In genomic region chr19:46504822-46505417, GRCm38 (mm10) we compare ENCODE assay signal across 8 mouse cellular contexts. TPM values are rescaled to one million over a fixed set of nuclear protein-coding genes. Genes with fewer than 3 reads are reported as not detected.
DNase-seq lines count a peak whose midpoint lies in the region; ATAC-seq and TF ChIP-seq lines count a peak whose summit lies in the region.

No protein-coding gene starts in this region.

- whole genome bisulfite sequencing in hindbrain, embryonic 10.5 days, result 59% methylated on average over 9 of the region's 9 CpGs
- WGBS in lung, postnatal 0 days, result 30% methylated on average over 9 of the region's 9 CpGs

- peaks cover 90% of the 10 kb centered on the region for H3K4me1 ChIP-seq in erythroblast, embryonic 14.5 days (ENCODE audit: control insufficient read depth)
- peaks cover 74% of the 10 kb centered on the region for H3K4me1 ChIP-seq in G1E (ENCODE audit: insufficient read depth, low read depth, low read length)
- peaks cover 75% of the 10 kb centered on the region for H3K4me1 ChIP-seq in hindbrain, embryonic 10.5 days (replicated peaks)
- H3K4me1 ChIP-seq in lung, postnatal 0 days (ENCODE audit: insufficient read depth, low read depth, low read length), result peaks cover 37% of the 10 kb centered on the region

- no peaks in the 10 kb centered on the region for H3K27me3 ChIP-seq in erythroblast, embryonic 14.5 days (ENCODE audit: control insufficient read depth)
- no peaks in the 10 kb centered on the region for H3K27me3 ChIP-seq in G1E (ENCODE audit: insufficient read depth, low read length)
- no peaks in the 10 kb centered on the region for H3K27me3 ChIP-seq in hindbrain, embryonic 10.5 days (ENCODE audit: insufficient read depth, poor library complexity, severe bottlenecking)
- no peaks in the 10 kb centered on the region for H3K27me3 ChIP-seq in lung, postnatal 0 days (replicated peaks; ENCODE audit: insufficient read depth, low read length)

- peak overlapping the region; percentile 81 for H3K4me3 ChIP-seq in erythroblast, embryonic 14.5 days (replicated peaks)
- peak overlapping the region; percentile 94 for H3K4me3 ChIP-seq in G1E (ENCODE audit: low read depth, low read length)
- H3K4me3 ChIP-seq in hindbrain, embryonic 10.5 days, result peak overlapping the region; percentile 99
- H3K4me3 ChIP-seq in lung, postnatal 0 days (ENCODE audit: low read depth, low read length), result peak overlapping the region; percentile 93

- no peak for TF ChIP-seq CTCF in G1E (IDR thresholded peaks at IDR 0.05; ENCODE audit: low read depth, low read length)
- TF ChIP-seq CTCF in lung, postnatal 0 days (IDR thresholded peaks at IDR 0.05), result no peak

- TF ChIP-seq EP300 in lung, postnatal 0 days (IDR thresholded peaks at IDR 0.05), result no peak

- ATAC-seq in erythroblast, adult 5-6 weeks (replicated peaks; ENCODE audit: low FRiP score, poor library complexity, severe bottlenecking), result no peak
- ATAC-seq in G1E (ENCODE audit: extremely low read depth, insufficient number of reproducible peaks, low FRiP score, poor library complexity, severe bottlenecking), result no peak
- ATAC-seq in lung, postnatal 0 days, result no peak
- ATAC-seq in erythroid progenitor cell, adult 5-6 weeks (replicated peaks; ENCODE audit: low FRiP score, poor library complexity, severe bottlenecking), result no peak

- H3K36me3 ChIP-seq in erythroblast, embryonic 14.5 days (ENCODE audit: control insufficient read depth), result peaks cover 49% of the 10 kb centered on the region
- H3K36me3 ChIP-seq in G1E (replicated peaks), result peaks cover 62% of the 10 kb centered on the region
- H3K36me3 ChIP-seq in hindbrain, embryonic 10.5 days, result peaks cover 64% of the 10 kb centered on the region
- peaks cover 7% of the 10 kb centered on the region; the same call in 1 of the 2 replicates for H3K36me3 ChIP-seq in lung, postnatal 0 days (ENCODE audit: insufficient read depth, low read length)

- H3K27ac ChIP-seq in hindbrain, embryonic 10.5 days, result peak overlapping the region; percentile 98
- peak overlapping the region; percentile 100 for H3K27ac ChIP-seq in lung, postnatal 0 days (ENCODE audit: low read length)

- DNase-seq in G1E (ENCODE audit: low spot score), result no peak
- no peak for DNase-seq in hindbrain, embryonic 10.5 days (ENCODE audit: low spot score)
- peak; percentile 81 for DNase-seq in lung, postnatal 0 days (ENCODE audit: low spot score)
- no peak for DNase-seq in ovary, adult 18-20 months (ENCODE audit: low spot score)
- DNase-seq in right cerebral cortex, postnatal 4 days, result no peak

- H3K9me3 ChIP-seq in erythroblast, embryonic 14.5 days (ENCODE audit: control insufficient read depth, low read length), result no peaks in the 10 kb centered on the region
- no peaks in the 10 kb centered on the region for H3K9me3 ChIP-seq in G1E (replicated peaks)
- no peaks in the 10 kb centered on the region for H3K9me3 ChIP-seq in hindbrain, embryonic 10.5 days
- no peaks in the 10 kb centered on the region for H3K9me3 ChIP-seq in lung, postnatal 0 days (ENCODE audit: low read length)

- H3K4me2 ChIP-seq in lung, postnatal 0 days (replicated peaks; ENCODE audit: low read depth, low read length), result peak overlapping the region; percentile 66

- peak overlapping the region; percentile 97 for H3K9ac ChIP-seq in lung, postnatal 0 days (replicated peaks; ENCODE audit: low read depth)

RNA-seq across cellular contexts. Expression of gene Trim8, which starts 3.4 kb away (rescaled TPM):
- 4.2 and 5.2 TPM in 2 replicates for polyA plus RNA-seq in erythroblast, embryonic 14.5 days (2012)
- total RNA-seq in erythroblast, adult 5-6 weeks (2015; ENCODE audit: low replicate concordance), result 5.4 and 6.1 TPM in 2 replicates
- total RNA-seq in erythroblast, adult 5-6 weeks (2017; ENCODE audit: low replicate concordance), result 2.0 and 6.4 TPM in 2 replicates
- total RNA-seq in G1E (2014; fragmentation: Nextera tagmentation) (22.7 and 29.9 TPM in 2 replicates), G1E (2017) (20.3 and 25.3 TPM in 2 replicates)
- polyA plus RNA-seq in G1E (2012), result 64.5 and 66.0 TPM in 2 replicates
- polyA plus RNA-seq in hindbrain, embryonic 10.5 days (2016; fragmentation: Nextera tagmentation; extraction: Ambion mirVana), result 26.5 and 30.0 TPM in 2 replicates
- polyA plus RNA-seq in lung, postnatal 0 days (2015; fragmentation: Nextera tagmentation; extraction: Ambion mirVana), result 34.1 and 34.8 TPM in 2 replicates
- total RNA-seq in erythroid progenitor cell, adult 5-6 weeks (2015; ENCODE audit: low replicate concordance), result 4.2 and 9.4 TPM in 2 replicates
- total RNA-seq in erythroid progenitor cell, adult 5-6 weeks (2017; ENCODE audit: low replicate concordance), result 5.5 and 7.7 TPM in 2 replicates
